Mouse (Mus musculus) limb, embryonic 13.5 days (tissue): ENCODE measurements around the gene Cdkn3. TPM values are rescaled to one million over a fixed set of nuclear protein-coding genes. Genes with fewer than 3 reads are reported as not detected.
"Not testable (repeated sequence)": the region's sequence is repeated elsewhere in the genome, so short reads cannot be mapped to it uniquely, and the experiment has no call there.

Experiments used
- ATAC-seq: fragments of 200-750 bp; cut with Nextera tagmentation; 2 replicates; pipeline ENCODE4 v1.8.0; 2017; ENCODE audit warnings: low read depth, moderate number of reproducible peaks, moderate TSS enrichment; ENCODE audit not compliant: low FRiP score
- H3K27ac ChIP-seq: fragments of 300-500 bp; sonication (generic); 2 replicates; pipeline ENCODE4 v1.5.1; 2015; ENCODE audit warnings: inconsistent platforms, mild to moderate bottlenecking, moderate library complexity
- H3K27me3 ChIP-seq: fragments of 300-500 bp; sonication (generic); 2 replicates; pipeline ENCODE4 v1.6.1; 2015; ENCODE audit warnings: mild to moderate bottlenecking, inconsistent platforms
- H3K36me3 ChIP-seq: fragments of 300-500 bp; sonication (generic); 2 replicates; pipeline ENCODE4 v1.6.1; 2015; ENCODE audit warnings: inconsistent platforms, mild to moderate bottlenecking, moderate library complexity
- H3K4me1 ChIP-seq: fragments of 300-500 bp; sonication (generic); 2 replicates; pipeline ENCODE4 v1.6.1; 2015; ENCODE audit warnings: inconsistent platforms
- H3K4me2 ChIP-seq: fragments of 300-500 bp; sonication (generic); replicated peaks from 2 replicates; pipeline ENCODE4 v1.6.1; 2015; ENCODE audit warnings: inconsistent platforms, mild to moderate bottlenecking, moderate library complexity
- H3K4me3 ChIP-seq: fragments of 300-500 bp; sonication (generic); 2 replicates; pipeline ENCODE4 v1.5.1; 2015; ENCODE audit warnings: moderate library complexity, mild to moderate bottlenecking, inconsistent platforms
- H3K9ac ChIP-seq: fragments of 300-500 bp; sonication (generic); 2 replicates; pipeline ENCODE4 v1.6.1; 2015; ENCODE audit warnings: mild to moderate bottlenecking, inconsistent platforms
- H3K9me3 ChIP-seq: fragments of 300-500 bp; sonication (generic); 2 replicates; pipeline ENCODE4 v1.6.1; 2016; ENCODE audit warnings: inconsistent platforms
- WGBS: fragments of 180-500 bp; shearing (Covaris S2); methylation state at CpG from one replicate; pipeline ENCODE4 v1.1.7; 2015; 5-methylcytosine and 5-hydroxymethylcytosine counted together
- polyA plus RNA-seq: library from polyadenylated mRNA; unstranded; fragments of >200 nt; fragmentation: Nextera tagmentation; extraction: Ambion mirVana; gene quantifications from 2 replicates; pipeline ENCODE4 v1.2.1, GENCODE M21; 2015

Cdkn3 gene
- polyA plus RNA-seq, 1 experiment from 2014 or later, result 43.6 TPM

- Histone ChIP-seq H3K27me3 (no peaks in the 10 kb centered on the region), H3K27ac (no peak overlapping the region), H3K36me3 (peaks cover 60% of the 10 kb centered on the region), H3K4me3 (no peak overlapping the region), H3K9me3 (no peaks in the 10 kb centered on the region), H3K9ac (no peak overlapping the region), H3K4me2 (no peak overlapping the region), H3K4me1 (peaks cover 11% of the 10 kb centered on the region)
- ATAC-seq, result no peak
- 90% methylated on average over 6 of the region's 6 CpGs for WGBS
These were observed 55.3 kb downstream of the Cdkn3 start for GRCm38 (mm10) chr14:46815640-46816039.

GRCm38 (mm10) chr14:46816916-46817622, 56.7 kb downstream of the Cdkn3 start:
- no peak for ATAC-seq
- H3K9me3 ChIP-seq, result no peaks in the 10 kb centered on the region
- peaks cover 17% of the 10 kb centered on the region for H3K4me1 ChIP-seq
- H3K27me3 ChIP-seq, result no peaks in the 10 kb centered on the region
- no peak overlapping the region for H3K4me3 ChIP-seq
- no peak overlapping the region for H3K4me2 ChIP-seq
- 93% methylated on average over 8 of the region's 8 CpGs for whole genome bisulfite sequencing
- H3K9ac ChIP-seq, result no peak overlapping the region; the same call in 1 of the 2 replicates
- H3K36me3 ChIP-seq, result peaks cover 50% of the 10 kb centered on the region
- H3K27ac ChIP-seq, result no peak overlapping the region

GRCm38 (mm10) chr14:46818743-46819142, 58.4 kb downstream of the Cdkn3 start:
- no peak for ATAC-seq
- Histone ChIP-seq H3K27me3 (peaks cover 5% of the 10 kb centered on the region), H3K4me3 (no peak overlapping the region), H3K4me1 (peaks cover 19% of the 10 kb centered on the region), H3K9me3 (no peaks in the 10 kb centered on the region), H3K4me2 (no peak overlapping the region), H3K27ac (no peak overlapping the region), H3K9ac (no peak overlapping the region), H3K36me3 (peaks cover 34% of the 10 kb centered on the region)
- 92% methylated on average over 7 of the region's 7 CpGs for WGBS

- not testable (repeated sequence) for H3K4me3 ChIP-seq, H3K27ac ChIP-seq, H3K9ac ChIP-seq, ATAC-seq, H3K9me3 ChIP-seq, H3K27me3 ChIP-seq, H3K4me2 ChIP-seq
- Histone ChIP-seq H3K36me3 (peaks cover 26% of the 10 kb centered on the region), H3K4me1 (peaks cover 19% of the 10 kb centered on the region)
- 90% methylated on average over 5 of the region's 6 CpGs for WGBS
These were observed 59.6 kb downstream of the Cdkn3 start for GRCm38 (mm10) chr14:46819961-46820360.

Other genes with a start within 250 kb of the Cdkn3 start
- 200 and 201 TPM in 2 replicates for gene Cnih1, start 27.9 kb downstream of the Cdkn3 start, polyA plus RNA-seq
- 76.4 and 82.7 TPM in 2 replicates for gene Gmfb, start 61.7 kb downstream of the Cdkn3 start, polyA plus RNA-seq
- gene Cgrrf1, start 71.6 kb downstream of the Cdkn3 start, polyA plus RNA-seq, result 25.1 and 30.2 TPM in 2 replicates
- gene Samd4, start 122.3 kb downstream of the Cdkn3 start, polyA plus RNA-seq, result 13.3 and 14.8 TPM in 2 replicates